Mouse (Mus musculus) bone marrow macrophage, adult 2 months (primary cell): Measurements from ENCODE around the gene Trp53tg5.

ENCODE experiments used
- CTCF ChIP-seq: IDR thresholded peaks from 2 replicates; pipeline ENCODE4 v1.5.1; 2012; ENCODE audit warnings: low read depth, mild to moderate bottlenecking, low read length, moderate library complexity
- POLR2A ChIP-seq: IDR thresholded peaks from 2 replicates; pipeline ENCODE4 v1.6.1; 2012; ENCODE audit warnings: mild to moderate bottlenecking, low read depth, low read length, borderline replicate concordance

GRCm38 (mm10) chr2:164487812-164488211, 14.3 kb upstream of the Trp53tg5 start:
- TF ChIP-seq POLR2A, result no peak
- TF ChIP-seq CTCF, result no peak
